20 mouse cellular contexts compared by ENCODE assay signal in the genomic region with DNA sequence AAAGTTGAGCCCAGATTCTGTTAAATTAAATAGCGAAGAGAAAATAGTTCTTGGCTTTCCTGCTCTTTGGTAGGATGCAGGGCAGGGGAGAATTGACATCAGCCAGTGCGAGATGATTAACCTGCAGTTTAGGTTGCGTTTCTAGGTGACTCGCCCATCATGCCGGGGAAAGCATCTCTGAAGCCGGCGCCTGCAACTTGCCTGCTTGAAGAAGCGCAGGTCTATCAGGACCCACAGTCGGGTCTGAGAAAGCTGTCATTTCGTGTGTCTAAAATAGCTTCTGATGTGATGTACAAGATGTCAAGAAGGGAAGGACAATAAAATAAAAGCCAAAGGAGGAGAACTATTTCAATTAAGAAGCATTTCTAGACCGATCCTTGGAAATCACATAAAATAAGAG.
DNase-seq lines count a peak whose midpoint lies in the region; ATAC-seq and TF ChIP-seq lines count a peak whose summit lies in the region.
"Had no signal": no experiment of that assay in that cellular context is flagged by ENCODE, and none has a peak within 500 bp of the region (broad histone marks: within the 10 kb centered on the region; RNA-seq: fewer than 3 reads in every experiment).

No protein-coding gene starts in this region.

- H3K9me3 ChIP-seq in forebrain, embryonic 16.5 days (ENCODE audit: control insufficient read depth, low read length) = no peaks in the 10 kb centered on the region
- H3K9me3 ChIP-seq: hindbrain, embryonic 10.5 days; liver, embryonic 15.5 days; neural tube, embryonic 12.5 days had no signal

- peak overlapping the region; percentile 76 for H3K27ac ChIP-seq in left cerebral cortex, adult 2 months
- peak overlapping the region; percentile 64 for H3K27ac ChIP-seq in forebrain, embryonic 16.5 days (ENCODE audit: low read length)
- H3K27ac ChIP-seq: hindbrain, embryonic 10.5 days; liver, embryonic 15.5 days; neural tube, embryonic 12.5 days; stomach, postnatal 0 days had no signal

- no peaks in the 10 kb centered on the region for H3K27me3 ChIP-seq in forebrain, embryonic 16.5 days (replicated peaks; ENCODE audit: control insufficient read depth, insufficient read depth, low read length)
- H3K27me3 ChIP-seq: liver, embryonic 15.5 days; neural tube, embryonic 12.5 days had no signal

- H3K36me3 ChIP-seq in forebrain, embryonic 16.5 days (ENCODE audit: control insufficient read depth, insufficient read depth) = no peaks in the 10 kb centered on the region
- H3K36me3 ChIP-seq: hindbrain, embryonic 10.5 days; liver, embryonic 15.5 days; neural tube, embryonic 12.5 days had no signal

- DNase-seq in left cerebral cortex, adult 2 months (ENCODE audit: extremely low spot score in 1 of 2, low spot score in 2 of 2) = peak in 1 of 2 experiments; percentile 21
- DNase-seq in left cerebral cortex, postnatal 10 days (ENCODE audit: extremely low spot score in 1 of 2, low spot score in 2 of 2) = no peak
- peak; percentile 22 for DNase-seq in right cerebral cortex, postnatal 4 days
- no peak for DNase-seq in right cerebral cortex, postnatal 10 days (ENCODE audit: low spot score in 2 of 2)
- no peak for DNase-seq in spleen, adult 12 weeks (ENCODE audit: low spot score)
- DNase-seq in heart, postnatal 10 days = no peak
- DNase-seq: adrenal gland, postnatal 10 days; cerebellum, adult 11 months; cerebellum, postnatal 14 days; embryo, embryonic 11 days; gastrocnemius, postnatal 36 days; kidney, postnatal 36 days; thymus, postnatal 14 days had no signal

- intact Hi-C loops in left cerebral cortex, adult 2 months (cut with DNase I) = loop anchor here (5.0 to 10.0 kb wide), 8 partner anchors 216 to 1608 kb away; no protein-coding TSS in a partner anchor
- intact Hi-C loops in left cerebral cortex, postnatal 10 days (cut with DNase I) = no loop called here
- intact Hi-C loops in heart, postnatal 10 days (cut with DNase I) = no loop called here

- TF ChIP-seq CTCF in left cerebral cortex, adult 2 months (IDR thresholded peaks at IDR 0.05) = no peak

- peaks cover 9% of the 10 kb centered on the region; the same call in 1 of the 2 replicates for H3K4me1 ChIP-seq in forebrain, embryonic 16.5 days (replicated peaks; ENCODE audit: control insufficient read depth, insufficient read depth, low read length)
- H3K4me1 ChIP-seq: hindbrain, embryonic 10.5 days; liver, embryonic 15.5 days had no signal

- no peak for ATAC-seq in forebrain, embryonic 16.5 days
- ATAC-seq: intestine, embryonic 16.5 days; lung, postnatal 0 days had no signal

- H3K4me3 ChIP-seq in left cerebral cortex, adult 2 months = peak overlapping the region; percentile 20; the same call in 1 of the 2 replicates
- no peak overlapping the region for H3K4me3 ChIP-seq in forebrain, embryonic 16.5 days (replicated peaks; ENCODE audit: low read length)
- H3K4me3 ChIP-seq: hindbrain, embryonic 10.5 days; liver, embryonic 15.5 days; neural tube, embryonic 12.5 days had no signal

- peak overlapping the region; percentile 9; the same call in 1 of the 2 replicates for H3K9ac ChIP-seq in forebrain, embryonic 16.5 days (replicated peaks; ENCODE audit: low read depth, low read length)
- H3K9ac ChIP-seq: liver, embryonic 15.5 days; neural tube, embryonic 12.5 days had no signal

- H3K4me2 ChIP-seq in forebrain, embryonic 16.5 days (ENCODE audit: low read length) = no peak overlapping the region
- H3K4me2 ChIP-seq: liver, embryonic 15.5 days; neural tube, embryonic 12.5 days had no signal

- WGBS in forebrain, embryonic 16.5 days = 66% methylated on average over 11 of the region's 11 CpGs
